Mouse (Mus musculus) lung, embryonic 15.5 days (tissue): Measurements from ENCODE around the gene Abcb7. TPM values are rescaled to one million over a fixed set of nuclear protein-coding genes. Genes with fewer than 3 reads are reported as not detected.
A peak's percentile ranks its signal among the peaks of the same experiment; 100 is the strongest.

Source experiments
- ATAC-seq: fragments of 200-750 bp; cut with Nextera tagmentation; 2 replicates; pipeline ENCODE4 v1.8.0; 2017; ENCODE audit warnings: moderate number of reproducible peaks, borderline replicate concordance; ENCODE audit not compliant: low FRiP score, low TSS enrichment; ENCODE audit errors: extremely low read depth
- H3K27ac ChIP-seq: fragments of 300-500 bp; sonication (generic); 2 replicates; pipeline ENCODE4 v1.5.1; 2015; ENCODE audit warnings: moderate library complexity, mild to moderate bottlenecking, inconsistent platforms
- H3K27me3 ChIP-seq: fragments of 300-500 bp; sonication (generic); 2 replicates; pipeline ENCODE4 v1.6.1; 2015; ENCODE audit warnings: inconsistent platforms
- H3K36me3 ChIP-seq: fragments of 300-500 bp; sonication (generic); 2 replicates; pipeline ENCODE4 v1.6.1; 2015; ENCODE audit warnings: inconsistent platforms
- H3K4me1 ChIP-seq: fragments of 300-500 bp; sonication (generic); 2 replicates; pipeline ENCODE4 v1.6.1; 2015; ENCODE audit warnings: inconsistent platforms
- H3K4me2 ChIP-seq: fragments of 300-500 bp; sonication (generic); 2 replicates; pipeline ENCODE4 v1.6.1; 2015; ENCODE audit warnings: inconsistent platforms, mild to moderate bottlenecking, moderate library complexity
- H3K4me3 ChIP-seq: fragments of 300-500 bp; sonication (generic); 2 replicates; pipeline ENCODE4 v1.5.1; 2015; ENCODE audit warnings: mild to moderate bottlenecking, inconsistent platforms
- H3K9ac ChIP-seq: fragments of 300-500 bp; sonication (generic); 2 replicates; pipeline ENCODE4 v1.6.1; 2015; ENCODE audit warnings: inconsistent platforms
- H3K9me3 ChIP-seq: fragments of 300-500 bp; sonication (generic); 2 replicates; pipeline ENCODE4 v1.6.1; 2016; ENCODE audit warnings: inconsistent platforms
- WGBS: fragments of 180-500 bp; shearing (Covaris S2); methylation state at CpG from one replicate; pipeline ENCODE4 v1.1.7; 2015; 5-methylcytosine and 5-hydroxymethylcytosine counted together
- polyA plus RNA-seq: library from polyadenylated mRNA; unstranded; fragments of >200 nt; fragmentation: Nextera tagmentation; extraction: Ambion mirVana; gene quantifications from 2 replicates; pipeline ENCODE4 v1.2.1, GENCODE M21; 2015

The Abcb7 gene
- polyA plus RNA-seq, result 10.7 TPM in 2 replicates

DNA sequence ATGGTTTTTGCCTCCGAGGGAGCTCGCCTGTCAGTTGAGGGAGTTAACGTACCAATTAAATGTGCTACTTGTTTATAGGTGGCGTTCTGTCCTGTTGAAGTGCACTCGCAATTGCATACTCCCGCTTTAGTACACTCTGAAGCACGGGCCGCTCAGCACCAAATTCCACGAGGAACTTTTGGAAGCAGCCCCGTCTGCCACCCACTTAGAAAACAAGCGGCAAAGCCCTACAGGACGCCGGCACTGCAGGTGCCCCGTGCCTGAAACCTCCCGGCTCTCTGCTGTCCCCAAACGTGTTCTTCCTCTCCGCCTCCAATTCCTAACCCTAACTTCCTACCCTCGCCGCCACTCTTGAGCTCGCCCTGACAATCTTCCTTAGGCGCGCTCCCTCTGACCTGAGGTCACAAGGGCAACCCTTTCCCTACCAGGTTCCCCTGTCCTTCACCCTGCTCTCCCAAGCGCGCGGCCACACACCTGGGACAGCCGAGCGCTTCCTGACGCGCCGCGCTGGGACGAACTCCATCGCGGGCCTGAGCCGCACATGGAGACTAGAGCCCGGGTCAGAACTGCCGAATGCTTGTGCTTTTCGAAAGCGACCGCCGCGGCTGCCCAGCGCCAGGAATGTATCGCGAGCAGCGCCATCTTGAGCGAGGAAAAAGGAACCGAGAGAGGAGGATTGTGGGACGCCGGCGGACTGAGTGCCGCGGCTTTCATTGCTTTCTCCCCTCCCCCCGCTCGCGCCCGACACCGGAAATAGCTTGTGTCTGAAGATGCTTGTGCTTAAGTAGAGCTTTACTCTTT is at the start of gene Abcb7:
Abcb7 (minus strand) TSS at position 674 of the 801 bp plus-strand sequence.
- H3K9me3 ChIP-seq, result no peaks in the 10 kb centered on the region

DNA sequence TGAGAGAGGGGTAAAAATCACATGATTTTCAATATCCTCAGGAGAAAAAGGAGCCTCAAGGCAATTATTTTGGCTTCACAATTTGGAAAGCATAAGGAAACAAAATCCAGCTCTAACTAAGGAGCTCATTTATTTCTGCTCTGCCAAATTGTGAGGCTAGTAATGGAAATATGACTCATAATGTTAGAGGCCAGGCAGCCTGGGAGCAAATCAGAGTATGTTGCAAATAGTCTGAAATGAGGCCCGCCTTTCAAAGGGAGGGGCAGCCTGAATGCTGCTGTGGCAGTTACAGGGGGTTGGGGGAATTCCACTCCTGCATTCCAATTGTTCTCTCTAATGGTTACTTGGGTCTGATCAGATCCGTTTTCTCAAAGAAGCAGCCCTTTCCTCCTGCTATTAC is 48.1 kb upstream of the Abcb7 start:
- no peak overlapping the region for H3K27ac ChIP-seq
- H3K4me3 ChIP-seq, result no peak overlapping the region
- no peak for ATAC-seq
- WGBS, result 44% methylated on average over 2 of the region's 2 CpGs
- no peaks in the 10 kb centered on the region for H3K36me3 ChIP-seq
- H3K4me2 ChIP-seq, result no peak overlapping the region
- no peaks in the 10 kb centered on the region for H3K9me3 ChIP-seq
- no peak overlapping the region for H3K9ac ChIP-seq
- H3K4me1 ChIP-seq, result no peaks in the 10 kb centered on the region
- H3K27me3 ChIP-seq, result no peaks in the 10 kb centered on the region

More for the DNA sequence above, at the start of gene Abcb7:
- peaks cover 11% of the 10 kb centered on the region; the same call in 1 of the 2 replicates for H3K27me3 ChIP-seq
- peak within 1 kb of the TSS; percentile 96 for H3K27ac ChIP-seq
- H3K4me1 ChIP-seq, result no peaks in the 10 kb centered on the region
- H3K9ac ChIP-seq, result peak within 1 kb of the TSS; percentile 62
- H3K36me3 ChIP-seq, result no peaks in the 10 kb centered on the region
- peak within 1 kb of the TSS; percentile 47 for H3K4me2 ChIP-seq
- H3K4me3 ChIP-seq, result peak within 1 kb of the TSS; percentile 69
- peak; percentile 90; the same call in 1 of the 2 replicates for ATAC-seq
- WGBS, result 12% methylated on average over 52 of the region's 58 CpGs

DNA sequence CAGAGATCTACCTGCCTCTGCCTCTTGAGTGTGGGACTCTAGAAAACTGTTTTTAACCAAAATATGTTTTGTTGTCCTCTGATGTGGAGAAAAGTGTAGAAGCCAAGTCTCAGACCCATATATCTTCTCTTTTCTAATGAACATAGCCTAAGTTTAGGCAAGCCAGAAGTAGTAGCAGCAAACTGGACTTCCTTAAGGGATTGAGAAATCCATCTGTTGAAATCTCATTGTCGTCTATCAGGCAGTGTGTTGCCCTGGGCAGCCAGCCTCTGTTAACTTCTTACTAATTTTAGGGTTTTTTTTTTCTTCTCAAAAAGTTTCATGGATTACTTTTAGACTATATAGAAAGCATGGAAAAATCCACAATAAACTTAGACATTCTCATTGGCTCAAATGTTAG is 38.8 kb upstream of the Abcb7 start:
- no peak overlapping the region for H3K4me2 ChIP-seq
- no peak for ATAC-seq
- H3K4me3 ChIP-seq, result no peak overlapping the region
- H3K27ac ChIP-seq, result no peak overlapping the region
- H3K4me1 ChIP-seq, result no peaks in the 10 kb centered on the region
- 89% methylated on average over 1 of the region's 1 CpGs for WGBS
- H3K36me3 ChIP-seq, result no peaks in the 10 kb centered on the region
- no peak overlapping the region for H3K9ac ChIP-seq
- H3K9me3 ChIP-seq, result no peaks in the 10 kb centered on the region
- H3K27me3 ChIP-seq, result no peaks in the 10 kb centered on the region; the same call in 1 of the 2 replicates

- Histone ChIP-seq H3K9me3 (no peaks in the 10 kb centered on the region), H3K4me1 (no peaks in the 10 kb centered on the region), H3K4me3 (no peak overlapping the region), H3K36me3 (no peaks in the 10 kb centered on the region), H3K9ac (no peak overlapping the region), H3K4me2 (no peak overlapping the region), H3K27ac (no peak overlapping the region), H3K27me3 (peaks cover 13% of the 10 kb centered on the region; the same call in 1 of the 2 replicates)
- no peak for ATAC-seq
- 28% methylated on average over 1 of the region's 1 CpGs for WGBS
Observed at GRCm38 (mm10) chrX:104433456-104433855, 19.8 kb upstream of the Abcb7 start.

- H3K27me3 ChIP-seq, result peaks cover 12% of the 10 kb centered on the region; the same call in 1 of the 2 replicates
- H3K27ac ChIP-seq, result no peak overlapping the region
- 53% methylated on average over 3 of the region's 3 CpGs for WGBS
- no peaks in the 10 kb centered on the region for H3K4me1 ChIP-seq
- H3K36me3 ChIP-seq, result no peaks in the 10 kb centered on the region
- H3K4me3 ChIP-seq, result no peak overlapping the region
- H3K9ac ChIP-seq, result no peak overlapping the region
- no peak overlapping the region for H3K4me2 ChIP-seq
- no peaks in the 10 kb centered on the region for H3K9me3 ChIP-seq
- no peak for ATAC-seq
Observed at GRCm38 (mm10) chrX:104428108-104428507, 14.5 kb upstream of the Abcb7 start.

- Histone ChIP-seq H3K27ac (0 out of 2 replicates have a peak overlapping the region, but pooled peaks have one; percentile 29), H3K9ac (no peak overlapping the region), H3K36me3 (no peaks in the 10 kb centered on the region), H3K4me3 (peak overlapping the region; percentile 69), H3K9me3 (no peaks in the 10 kb centered on the region), H3K4me2 (peak overlapping the region; percentile 47), H3K27me3 (peaks cover 15% of the 10 kb centered on the region; the same call in 1 of the 2 replicates), H3K4me1 (no peaks in the 10 kb centered on the region)
- no peak for ATAC-seq
- WGBS, result 34% methylated on average over 7 of the region's 7 CpGs
Observed at GRCm38 (mm10) chrX:104413995-104414394, 339 bp upstream of the Abcb7 start.

- Histone ChIP-seq H3K4me1 (no peaks in the 10 kb centered on the region), H3K27ac (no peak overlapping the region), H3K4me3 (no peak overlapping the region), H3K9ac (no peak overlapping the region), H3K9me3 (no peaks in the 10 kb centered on the region), H3K27me3 (peaks cover under 1% of the 10 kb centered on the region; the same call in 1 of the 2 replicates), H3K36me3 (no peaks in the 10 kb centered on the region), H3K4me2 (no peak overlapping the region)
- ATAC-seq, result no peak
Observed at GRCm38 (mm10) chrX:104408137-104408536, 5.5 kb downstream of the Abcb7 start.

GRCm38 (mm10) chrX:104402463-104402862 is 11.2 kb downstream of the Abcb7 start:
- H3K27ac ChIP-seq, result no peak overlapping the region
- no peak overlapping the region for H3K9ac ChIP-seq
- no peaks in the 10 kb centered on the region for H3K27me3 ChIP-seq
- no peaks in the 10 kb centered on the region for H3K4me1 ChIP-seq
- H3K4me2 ChIP-seq, result no peak overlapping the region
- no peak overlapping the region for H3K4me3 ChIP-seq
- no peaks in the 10 kb centered on the region for H3K36me3 ChIP-seq
- no peaks in the 10 kb centered on the region for H3K9me3 ChIP-seq
- 68% methylated on average over 5 of the region's 5 CpGs for WGBS
- ATAC-seq, result no peak

DNA sequence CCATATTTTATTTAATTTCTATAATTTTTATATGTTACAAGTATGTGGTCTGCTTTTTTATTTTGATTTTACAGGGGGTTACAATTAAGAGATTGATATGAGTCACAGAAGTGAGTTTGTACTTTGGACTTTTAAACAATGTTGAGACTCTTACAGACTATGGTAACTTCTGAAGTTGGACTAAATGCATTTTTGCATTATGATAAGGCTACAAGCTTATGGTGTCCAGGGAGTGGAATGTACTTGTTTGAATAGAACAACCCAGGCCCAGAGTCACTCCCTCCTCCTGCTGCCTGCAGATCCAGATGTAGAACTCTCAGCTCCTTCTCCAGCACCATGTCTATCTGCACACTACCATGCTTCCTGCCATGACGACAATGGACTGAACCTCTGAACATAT is 12.5 kb downstream of the Abcb7 start:
- ATAC-seq, result no peak
- Histone ChIP-seq H3K9ac (no peak overlapping the region), H3K9me3 (no peaks in the 10 kb centered on the region), H3K27ac (no peak overlapping the region), H3K4me1 (no peaks in the 10 kb centered on the region), H3K4me2 (no peak overlapping the region), H3K27me3 (no peaks in the 10 kb centered on the region), H3K36me3 (no peaks in the 10 kb centered on the region), H3K4me3 (no peak overlapping the region)
- 71% methylated on average over 1 of the region's 1 CpGs for WGBS

DNA sequence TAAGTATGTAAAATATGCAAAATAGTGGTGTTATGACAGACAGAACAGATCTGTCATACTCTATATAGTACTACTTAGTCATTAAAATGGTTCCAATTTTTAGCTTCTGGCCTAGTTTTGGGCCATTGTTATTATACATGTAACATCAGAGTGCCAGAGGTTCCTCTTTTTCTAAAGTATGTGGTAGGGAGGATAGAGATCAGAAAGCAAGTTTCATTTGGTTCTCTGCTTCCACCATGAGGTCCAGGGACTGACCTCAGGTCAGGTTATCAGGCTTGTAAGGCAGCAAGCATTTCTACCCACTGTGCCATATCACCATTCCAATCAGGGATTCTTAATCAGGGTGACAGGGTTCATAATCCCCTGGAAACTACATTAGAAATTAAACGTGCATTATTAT is 16.1 kb downstream of the Abcb7 start:
- WGBS, result 57% methylated on average over 1 of the region's 1 CpGs
- no peaks in the 10 kb centered on the region for H3K9me3 ChIP-seq

DNA sequence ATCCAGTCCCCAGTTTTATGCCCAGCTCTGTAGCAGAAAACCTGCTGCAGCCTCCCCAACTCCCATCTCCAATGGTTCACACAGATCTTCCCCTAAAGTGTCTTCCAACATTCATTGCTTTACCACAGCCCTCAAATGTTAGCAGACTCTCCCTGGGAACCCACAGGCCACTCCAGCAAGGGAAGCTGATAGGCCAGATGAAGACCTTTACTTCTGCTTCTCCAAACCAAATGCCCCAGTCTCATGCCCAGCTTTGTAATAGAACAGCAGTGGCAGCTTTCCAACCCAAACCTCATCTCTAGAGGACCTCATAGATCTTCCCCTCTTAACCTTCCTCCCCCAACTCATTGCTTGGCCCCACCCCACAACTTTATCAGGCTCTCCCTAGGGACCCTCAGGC is 54.0 kb downstream of the Abcb7 start:
- no peak overlapping the region for H3K4me2 ChIP-seq
- H3K36me3 ChIP-seq, result no peaks in the 10 kb centered on the region
- no peak overlapping the region for H3K9ac ChIP-seq
- no peaks in the 10 kb centered on the region for H3K27me3 ChIP-seq
- H3K4me3 ChIP-seq, result no peak overlapping the region
- no peak for ATAC-seq
- H3K9me3 ChIP-seq, result no peaks in the 10 kb centered on the region
- no peak overlapping the region for H3K27ac ChIP-seq
- no peaks in the 10 kb centered on the region for H3K4me1 ChIP-seq

More for the DNA sequence above, 16.1 kb downstream of the Abcb7 start:
- Histone ChIP-seq H3K9ac (no peak overlapping the region), H3K4me2 (no peak overlapping the region), H3K27ac (no peak overlapping the region), H3K27me3 (no peaks in the 10 kb centered on the region), H3K4me3 (no peak overlapping the region), H3K36me3 (no peaks in the 10 kb centered on the region), H3K4me1 (no peaks in the 10 kb centered on the region)
- no peak for ATAC-seq

DNA sequence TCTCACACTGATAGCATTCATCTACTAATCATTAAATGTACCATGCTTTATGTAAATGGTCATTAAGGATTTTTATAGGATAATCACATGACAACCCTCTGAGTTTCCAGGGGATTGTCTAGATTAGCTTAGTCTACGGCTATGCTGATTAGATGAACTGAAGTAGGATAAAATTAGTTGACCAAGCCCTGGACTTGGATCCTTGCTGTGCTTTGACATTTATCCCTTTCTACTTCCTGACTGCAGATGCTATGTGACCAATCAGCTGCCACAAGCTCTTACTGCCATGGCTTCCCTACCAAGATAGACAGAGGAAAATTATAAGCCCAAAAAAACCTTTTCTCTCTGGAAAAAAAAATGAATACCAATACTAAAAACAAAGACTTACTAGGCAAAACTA is 57.8 kb downstream of the Abcb7 start:
- ATAC-seq, result no peak
- WGBS, result 88% methylated on average over 1 of the region's 1 CpGs
- Histone ChIP-seq H3K27ac (no peak overlapping the region), H3K9me3 (no peaks in the 10 kb centered on the region), H3K4me1 (no peaks in the 10 kb centered on the region), H3K36me3 (no peaks in the 10 kb centered on the region), H3K4me3 (no peak overlapping the region), H3K27me3 (no peaks in the 10 kb centered on the region), H3K9ac (no peak overlapping the region), H3K4me2 (no peak overlapping the region)
